Mouse (Mus musculus) midbrain, embryonic 10.5 days (tissue): ENCODE measurements around the gene Megf11. TPM values are rescaled to one million over a fixed set of nuclear protein-coding genes. Genes with fewer than 3 reads are reported as not detected.
"Not testable (repeated sequence)": the region's sequence is repeated elsewhere in the genome, so short reads cannot be mapped to it uniquely, and the experiment has no call there.

Experiments
- DNase-seq: peaks from one replicate; pipeline ENCODE4 v3.0.0-alpha.2; 2017; ENCODE audit warnings: low spot score
- H3K27ac ChIP-seq: fragments of 300-500 bp; sonication (generic); replicated peaks from 2 replicates; pipeline ENCODE4 v1.5.1; 2016; ENCODE audit warnings: mild to moderate bottlenecking
- H3K27me3 ChIP-seq: fragments of 300-500 bp; sonication (generic); 2 replicates; pipeline ENCODE4 v1.6.1; 2016; ENCODE audit warnings: low read depth, mild to moderate bottlenecking; ENCODE audit not compliant: poor library complexity, severe bottlenecking
- H3K36me3 ChIP-seq: fragments of 300-500 bp; sonication (generic); 2 replicates; pipeline ENCODE4 v1.6.1; 2016; ENCODE audit warnings: mild to moderate bottlenecking, moderate library complexity
- H3K4me1 ChIP-seq: fragments of 300-500 bp; sonication (generic); 2 replicates; pipeline ENCODE4 v1.6.1; 2016
- H3K4me3 ChIP-seq: fragments of 300-500 bp; sonication (generic); 2 replicates; pipeline ENCODE4 v1.5.1; 2016; ENCODE audit warnings: mild to moderate bottlenecking, moderate library complexity
- H3K9me3 ChIP-seq: fragments of 300-500 bp; sonication (generic); replicated peaks from 2 replicates; pipeline ENCODE4 v1.6.1; 2016; ENCODE audit warnings: mild to moderate bottlenecking
- WGBS: fragments of 180-500 bp; shearing (Covaris S2); methylation state at CpG from one replicate; pipeline ENCODE4 v1.1.7; 2016; 5-methylcytosine and 5-hydroxymethylcytosine counted together
- polyA plus RNA-seq: library from polyadenylated mRNA; unstranded; fragments of >200 nt; fragmentation: Nextera tagmentation; extraction: Ambion mirVana; gene quantifications from 2 replicates; pipeline ENCODE4 v1.2.1, GENCODE M21; 2016

The Megf11 gene
- polyA plus RNA-seq, 1 experiment from 2014 or later: 1.3 TPM

DNA sequence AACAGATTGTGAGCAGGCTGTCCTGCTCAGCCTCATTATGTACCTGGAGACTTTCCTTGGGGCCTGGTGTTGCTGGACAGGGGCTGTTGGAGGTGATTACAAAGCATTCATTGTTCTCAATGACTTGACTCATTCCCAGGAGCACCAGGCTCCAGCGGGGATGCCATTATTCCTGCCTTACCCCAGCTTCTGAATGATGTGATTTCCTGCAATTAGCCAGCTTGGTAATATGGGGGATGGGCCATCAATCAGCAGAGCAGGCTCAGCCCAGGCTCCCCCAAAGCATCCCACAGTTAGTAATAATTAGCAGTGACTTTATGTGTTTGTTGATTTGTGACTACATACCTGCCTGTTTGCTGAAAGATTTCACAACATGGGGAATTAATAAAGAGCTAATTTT, 279.2 kb downstream of the Megf11 start:
- 9% methylated on average over 1 of the region's 1 CpGs for WGBS
- no peak for DNase-seq
- no peaks in the 10 kb centered on the region for H3K27me3 ChIP-seq

DNA sequence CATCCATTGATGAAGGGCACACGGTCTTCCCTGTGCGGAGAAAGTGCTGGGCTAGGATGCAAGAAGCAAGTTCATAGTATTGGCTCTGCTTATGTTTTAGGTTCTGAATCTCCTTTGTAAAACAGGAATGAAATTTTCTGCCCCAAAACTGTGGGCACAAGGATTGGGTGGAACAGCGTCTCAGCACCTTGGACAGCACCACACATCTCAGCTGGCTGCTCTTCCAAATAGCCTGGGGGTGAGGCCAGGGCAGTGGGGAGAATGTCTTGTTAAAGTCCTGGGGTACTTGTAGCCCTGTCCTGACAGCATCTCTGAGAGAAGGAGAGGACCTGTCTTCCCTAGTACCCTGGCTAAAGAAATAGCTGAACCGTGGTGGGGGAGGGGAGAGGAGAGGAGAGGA, 281.1 kb downstream of the Megf11 start:
- H3K36me3 ChIP-seq: no peaks in the 10 kb centered on the region
- DNase-seq: peak; percentile 29
- no peak overlapping the region for H3K27ac ChIP-seq
- H3K27me3 ChIP-seq: no peaks in the 10 kb centered on the region
- 31% methylated on average over 4 of the region's 4 CpGs for WGBS
- no peaks in the 10 kb centered on the region for H3K9me3 ChIP-seq
- no peak overlapping the region for H3K4me3 ChIP-seq
- peaks cover 23% of the 10 kb centered on the region for H3K4me1 ChIP-seq

More for the DNA sequence above, 279.2 kb downstream of the Megf11 start:
- Histone ChIP-seq H3K36me3 (no peaks in the 10 kb centered on the region), H3K4me1 (peaks cover 23% of the 10 kb centered on the region), H3K27ac (no peak overlapping the region), H3K9me3 (no peaks in the 10 kb centered on the region), H3K4me3 (no peak overlapping the region)

DNA sequence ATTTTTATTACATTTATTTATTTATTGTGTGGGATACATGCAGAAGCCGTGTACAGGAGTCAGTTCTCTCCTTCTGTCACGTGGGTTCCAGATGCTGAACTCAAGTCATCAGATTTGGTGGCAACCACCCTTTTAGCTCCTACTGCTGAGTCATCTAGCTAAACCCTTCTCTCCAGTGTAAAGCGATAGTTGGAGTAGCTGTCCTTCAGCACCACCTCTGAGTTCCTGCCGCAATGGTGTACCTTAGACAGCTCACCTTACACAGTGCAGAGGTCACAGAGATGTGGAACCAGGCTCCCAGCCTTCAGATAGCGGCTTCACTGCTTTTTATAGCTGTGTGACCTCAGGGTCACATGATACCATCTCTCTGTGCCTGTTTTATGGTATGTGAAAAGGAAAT, 282.1 kb downstream of the Megf11 start:
- WGBS: 25% methylated on average over 5 of the region's 5 CpGs
- no peak for DNase-seq
- no peak overlapping the region for H3K27ac ChIP-seq
- H3K27me3 ChIP-seq: no peaks in the 10 kb centered on the region
- no peaks in the 10 kb centered on the region for H3K9me3 ChIP-seq
- no peak overlapping the region for H3K4me3 ChIP-seq
- peaks cover 31% of the 10 kb centered on the region for H3K4me1 ChIP-seq
- H3K36me3 ChIP-seq: no peaks in the 10 kb centered on the region

DNA sequence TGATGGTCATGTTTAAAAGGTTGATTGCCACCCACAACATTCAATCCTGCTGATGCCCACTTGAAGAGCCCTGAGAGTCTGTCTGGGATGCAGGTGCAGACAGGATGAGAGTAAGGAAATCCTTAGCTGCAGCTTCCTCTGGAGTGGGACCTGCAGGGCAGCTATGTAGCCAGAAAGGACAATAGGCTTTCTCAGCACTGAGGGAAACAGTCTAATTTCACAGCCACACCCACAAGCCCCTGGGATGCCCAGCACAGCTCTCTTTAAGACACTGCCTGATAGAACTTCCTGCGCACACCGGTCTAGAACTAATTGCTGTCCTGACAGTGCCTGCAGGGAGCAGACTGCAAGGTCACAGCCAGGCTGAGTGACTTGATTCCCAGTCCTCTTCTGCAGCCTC, 282.6 kb downstream of the Megf11 start:
- Histone ChIP-seq H3K4me1 (peaks cover 35% of the 10 kb centered on the region), H3K4me3 (no peak overlapping the region), H3K36me3 (no peaks in the 10 kb centered on the region), H3K27ac (no peak overlapping the region), H3K27me3 (no peaks in the 10 kb centered on the region), H3K9me3 (no peaks in the 10 kb centered on the region)
- WGBS: 89% methylated on average over 2 of the region's 2 CpGs
- no peak for DNase-seq

DNA sequence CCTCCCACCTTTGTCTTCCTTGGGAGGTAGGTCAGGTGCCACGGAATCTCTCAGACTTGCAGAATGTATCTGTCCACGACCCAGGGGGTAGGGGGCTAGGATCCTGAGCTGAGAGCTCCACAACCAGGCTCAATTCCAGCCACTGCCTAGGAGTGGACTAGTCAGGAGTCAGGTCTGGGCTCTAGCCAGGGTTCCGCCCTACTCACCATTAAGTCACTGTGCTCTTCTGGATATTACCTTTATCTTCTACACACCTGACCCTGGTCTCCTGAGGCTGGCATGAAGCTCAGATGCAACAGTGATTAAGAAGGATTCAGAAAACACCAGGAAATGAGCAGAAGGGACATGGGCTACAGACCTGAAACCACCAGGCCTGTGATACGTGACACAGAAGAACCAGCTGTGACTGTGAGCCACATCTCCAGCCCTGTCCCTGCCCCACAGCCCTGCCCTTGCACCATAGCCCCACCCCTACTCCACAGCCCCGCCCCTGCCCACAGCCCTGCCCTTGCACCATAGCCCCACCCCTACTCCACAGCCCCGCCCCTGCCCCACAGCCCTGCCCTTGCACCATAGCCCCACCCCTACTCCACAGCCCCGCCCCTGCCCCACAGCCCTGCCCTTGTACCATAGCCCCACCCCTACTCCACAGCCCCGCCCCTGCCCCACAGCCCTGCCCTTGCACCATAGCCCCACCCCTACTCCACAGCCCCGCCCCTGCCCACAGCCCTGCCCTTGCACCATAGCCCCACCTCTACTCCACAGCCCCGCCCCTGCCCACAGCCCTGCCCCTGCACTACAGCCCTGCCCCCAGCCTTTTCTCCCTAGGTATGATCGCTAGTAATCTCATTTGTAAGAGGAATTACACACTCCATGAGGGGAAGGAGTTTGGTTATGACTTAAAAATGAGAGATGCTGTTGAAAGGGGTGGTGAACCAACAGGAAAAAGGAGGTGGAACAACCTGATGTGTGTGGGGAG, 286.2 kb downstream of the Megf11 start:
- DNase-seq: peak; percentile 39
- not testable (repeated sequence) for H3K4me3 ChIP-seq, H3K27ac ChIP-seq, H3K9me3 ChIP-seq, H3K27me3 ChIP-seq, H3K36me3 ChIP-seq
- 42% methylated on average over 6 of the region's 11 CpGs for WGBS
- peaks cover 35% of the 10 kb centered on the region for H3K4me1 ChIP-seq

DNA sequence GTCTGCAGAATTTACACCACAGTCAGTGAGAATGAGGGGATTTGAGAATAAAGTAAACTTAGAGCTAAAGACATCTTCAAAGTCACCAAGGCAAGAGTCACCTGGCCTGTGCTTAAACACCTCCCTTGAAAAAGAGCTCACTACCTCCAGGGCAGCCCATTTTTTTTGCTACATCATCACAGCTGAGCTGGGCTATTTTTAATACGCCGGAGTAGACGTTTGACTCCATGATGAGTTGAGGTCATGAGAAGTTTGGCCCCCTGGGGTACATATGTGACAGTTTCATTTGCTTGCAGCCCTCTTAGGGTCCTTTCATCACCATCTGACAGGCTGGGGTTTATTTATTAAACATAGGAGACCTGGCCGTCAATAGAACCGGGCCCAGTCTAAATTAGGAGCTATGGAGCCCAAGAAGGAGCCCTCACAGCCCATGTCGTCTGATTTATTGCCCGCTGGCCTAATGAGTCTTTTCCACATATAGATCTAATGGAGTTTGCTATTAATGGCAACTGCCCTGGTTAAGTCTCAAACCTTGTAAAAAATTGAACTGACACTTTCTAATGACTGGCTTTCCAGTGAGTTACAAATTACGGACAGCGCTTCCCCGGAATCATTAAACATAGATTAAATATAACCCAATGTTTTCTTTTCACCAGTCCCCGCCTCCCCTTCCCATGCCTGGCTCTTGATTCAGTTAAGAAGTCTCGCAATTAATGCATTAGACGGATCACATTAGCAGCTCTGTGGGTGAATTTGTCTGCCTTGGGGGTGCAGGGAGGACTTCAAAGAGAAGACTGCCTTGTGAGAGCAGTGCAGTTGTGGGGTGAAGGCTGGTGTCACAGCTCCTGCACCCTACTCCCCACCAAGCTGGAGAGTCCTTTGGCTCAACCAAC, 301.9 kb downstream of the Megf11 start:
- Histone ChIP-seq H3K4me1 (peaks cover 9% of the 10 kb centered on the region), H3K36me3 (no peaks in the 10 kb centered on the region), H3K27ac (no peak overlapping the region), H3K27me3 (no peaks in the 10 kb centered on the region), H3K4me3 (no peak overlapping the region), H3K9me3 (no peaks in the 10 kb centered on the region)
- no peak for DNase-seq
- 86% methylated on average over 13 of the region's 13 CpGs for WGBS

DNA sequence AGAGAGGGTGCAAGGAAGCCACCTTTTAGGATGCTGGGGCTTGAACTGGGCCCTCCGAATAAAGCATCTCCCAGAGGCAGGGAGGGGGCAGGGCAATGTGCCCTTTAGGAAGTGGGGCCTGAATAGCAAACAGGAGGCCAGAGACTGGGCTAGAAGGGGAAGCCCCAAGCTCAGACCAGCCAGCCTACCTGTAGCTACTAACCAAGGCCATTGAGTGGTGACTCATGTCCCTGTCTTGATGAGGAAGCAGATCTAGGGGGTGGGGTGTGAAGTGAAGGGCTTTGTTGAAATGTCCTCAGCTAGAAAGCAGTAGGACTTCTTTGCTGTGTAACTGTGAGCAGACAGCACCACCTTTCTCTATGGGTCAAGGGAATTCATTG, 302.6 kb downstream of the Megf11 start:
- no peaks in the 10 kb centered on the region for H3K36me3 ChIP-seq
- no peak for DNase-seq
- no peak overlapping the region for H3K4me3 ChIP-seq
- H3K4me1 ChIP-seq: peaks cover 9% of the 10 kb centered on the region
- 74% methylated on average over 1 of the region's 1 CpGs for WGBS
- H3K27ac ChIP-seq: no peak overlapping the region
- no peaks in the 10 kb centered on the region for H3K27me3 ChIP-seq
- no peaks in the 10 kb centered on the region for H3K9me3 ChIP-seq

DNA sequence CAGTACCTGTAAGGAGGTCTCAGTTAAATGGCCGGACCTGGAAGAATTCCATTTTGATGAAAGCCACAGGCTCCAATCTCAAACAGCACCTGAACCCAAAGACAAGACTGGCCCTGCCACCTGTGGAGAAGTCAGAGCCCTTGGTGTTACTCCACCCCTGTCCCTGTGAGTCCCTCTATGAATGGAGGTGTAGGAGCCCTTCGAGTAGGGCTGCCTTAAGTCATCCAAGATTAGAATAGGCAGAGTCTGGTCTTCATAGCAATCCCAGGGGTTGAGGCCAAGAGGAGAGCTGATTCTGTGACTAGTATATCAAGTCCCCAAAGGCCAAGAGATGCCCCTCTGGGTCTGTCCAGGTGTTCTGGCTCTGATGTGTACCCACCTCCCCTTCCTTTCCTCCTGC, 305.3 kb downstream of the Megf11 start:
- Histone ChIP-seq H3K9me3 (no peaks in the 10 kb centered on the region), H3K4me3 (no peak overlapping the region), H3K27me3 (no peaks in the 10 kb centered on the region), H3K27ac (no peak overlapping the region), H3K36me3 (peaks cover 8% of the 10 kb centered on the region), H3K4me1 (peaks cover 6% of the 10 kb centered on the region)
- WGBS: 87% methylated on average over 2 of the region's 2 CpGs
- no peak for DNase-seq

GRCm38 (mm10) chr9:64691176-64691575, 305.8 kb downstream of the Megf11 start:
- whole genome bisulfite sequencing: 12% methylated on average over 7 of the region's 7 CpGs
- peak; percentile 71 for DNase-seq
- no peaks in the 10 kb centered on the region for H3K9me3 ChIP-seq
- peaks cover 8% of the 10 kb centered on the region for H3K36me3 ChIP-seq
- peaks cover 6% of the 10 kb centered on the region for H3K4me1 ChIP-seq
- no peaks in the 10 kb centered on the region for H3K27me3 ChIP-seq
- H3K27ac ChIP-seq: no peak overlapping the region
- H3K4me3 ChIP-seq: no peak overlapping the region

DNA sequence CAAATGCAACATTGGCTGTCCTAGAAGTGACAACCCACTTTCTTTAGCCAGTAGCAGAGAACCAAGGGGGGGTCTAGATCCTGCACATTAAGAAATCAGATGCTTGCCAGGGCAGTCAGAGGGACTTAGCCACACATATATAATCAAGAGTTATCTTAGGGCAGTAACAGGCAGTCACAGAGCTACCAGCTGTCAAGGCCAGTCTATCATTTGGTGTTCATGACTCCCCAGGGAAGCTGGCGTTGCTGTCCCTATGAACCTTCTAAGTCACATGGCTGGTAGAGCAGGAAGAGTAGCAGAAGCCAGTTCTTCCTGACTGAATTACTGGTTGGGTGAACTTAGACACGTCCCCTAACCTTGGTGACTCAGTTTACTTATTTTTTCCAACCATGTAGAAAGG, 307.7 kb downstream of the Megf11 start:
- no peak for DNase-seq
- no peaks in the 10 kb centered on the region for H3K9me3 ChIP-seq
- no peak overlapping the region for H3K27ac ChIP-seq
- 93% methylated on average over 2 of the region's 2 CpGs for WGBS
- H3K36me3 ChIP-seq: peaks cover 16% of the 10 kb centered on the region
- H3K4me3 ChIP-seq: no peak overlapping the region
- no peaks in the 10 kb centered on the region for H3K27me3 ChIP-seq
- peaks cover 6% of the 10 kb centered on the region for H3K4me1 ChIP-seq

DNA sequence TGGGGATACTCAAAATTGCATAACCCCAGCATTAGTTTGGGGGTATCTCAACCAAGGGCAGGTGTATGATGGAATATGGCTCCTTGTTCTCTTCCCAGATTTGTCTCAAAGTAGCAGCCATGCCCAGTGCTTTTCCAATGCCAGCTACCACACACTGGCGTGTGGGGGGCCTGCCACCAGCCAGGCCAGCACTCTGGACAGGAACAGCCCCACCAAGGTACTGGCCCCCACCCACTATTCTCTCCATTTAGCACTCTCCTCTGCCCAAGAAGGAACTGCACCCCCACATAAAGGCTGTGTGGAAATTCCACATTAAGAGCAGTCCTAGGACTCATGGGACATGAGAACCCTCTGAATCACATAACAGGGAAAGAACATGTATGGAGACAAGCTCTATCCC, 309.8 kb downstream of the Megf11 start:
- peaks cover 20% of the 10 kb centered on the region for H3K36me3 ChIP-seq
- no peak overlapping the region for H3K27ac ChIP-seq
- H3K4me1 ChIP-seq: peaks cover 6% of the 10 kb centered on the region
- WGBS: 95% methylated on average over 1 of the region's 1 CpGs
- H3K9me3 ChIP-seq: no peaks in the 10 kb centered on the region
- H3K27me3 ChIP-seq: no peaks in the 10 kb centered on the region
- DNase-seq: no peak
- no peak overlapping the region for H3K4me3 ChIP-seq

DNA sequence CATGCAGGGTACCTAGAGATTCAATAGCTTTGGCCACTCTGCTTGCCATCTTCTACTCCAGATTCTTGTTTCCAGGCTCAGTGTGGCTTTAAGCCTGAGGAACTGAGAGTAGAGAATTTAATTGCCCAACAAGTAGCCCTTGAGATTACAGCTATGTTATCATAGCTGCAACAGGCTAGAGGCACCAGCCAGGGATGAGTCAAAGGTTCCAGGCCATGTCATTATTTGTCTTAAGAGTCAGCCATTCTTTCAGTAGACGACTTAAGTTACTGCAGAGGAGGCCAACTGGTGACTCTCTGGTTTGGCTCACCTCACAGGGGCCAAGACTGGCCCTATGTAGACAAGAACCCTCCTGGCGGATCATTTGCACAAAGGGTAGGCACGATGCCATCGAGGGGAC, 311.0 kb downstream of the Megf11 start:
- Histone ChIP-seq H3K4me3 (no peak overlapping the region), H3K27ac (no peak overlapping the region), H3K27me3 (no peaks in the 10 kb centered on the region), H3K4me1 (no peaks in the 10 kb centered on the region; the same call in 1 of the 2 replicates), H3K9me3 (no peaks in the 10 kb centered on the region), H3K36me3 (peaks cover 20% of the 10 kb centered on the region)
- no peak for DNase-seq
- 89% methylated on average over 4 of the region's 4 CpGs for WGBS

DNA sequence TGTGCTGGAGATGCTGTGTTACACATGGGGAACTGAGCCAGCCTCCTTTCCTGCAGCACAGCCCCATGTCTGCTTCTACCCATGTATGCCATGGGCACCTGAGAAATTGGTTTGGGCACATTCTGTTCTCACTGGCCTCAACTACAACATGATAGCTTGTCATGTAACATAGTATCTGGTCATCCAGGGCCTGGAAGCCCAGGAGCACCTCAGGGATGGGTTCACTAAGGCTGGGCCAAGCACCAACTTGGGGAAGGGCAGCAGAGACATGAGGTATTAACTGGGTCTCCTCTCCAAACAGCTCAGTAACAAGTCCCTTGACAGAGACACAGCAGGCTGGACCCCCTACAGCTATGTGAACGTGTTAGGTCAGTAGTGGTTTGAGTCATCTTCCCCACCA, 311.6 kb downstream of the Megf11 start:
- 72% methylated on average over 1 of the region's 1 CpGs for WGBS
- H3K36me3 ChIP-seq: peaks cover 20% of the 10 kb centered on the region
- H3K27ac ChIP-seq: no peak overlapping the region
- H3K9me3 ChIP-seq: no peaks in the 10 kb centered on the region
- H3K4me1 ChIP-seq: no peaks in the 10 kb centered on the region
- no peak overlapping the region for H3K4me3 ChIP-seq
- DNase-seq: no peak
- H3K27me3 ChIP-seq: no peaks in the 10 kb centered on the region
